Mouse (Mus musculus): ENCODE data around the gene Gm10130. TPM values are rescaled to one million over a fixed set of nuclear protein-coding genes. Genes with fewer than 3 reads are reported as not detected.
A peak's percentile ranks its signal among the peaks of the same experiment; 100 is the strongest.
"Not testable (repeated sequence)": the region's sequence is repeated elsewhere in the genome, so short reads cannot be mapped to it uniquely, and the experiment has no call there.

The Gm10130 gene
- polyA plus RNA-seq (2015; fragmentation: Nextera tagmentation; extraction: Ambion mirVana) = 0.75 and 1.3 TPM in 2 replicates

DNA sequence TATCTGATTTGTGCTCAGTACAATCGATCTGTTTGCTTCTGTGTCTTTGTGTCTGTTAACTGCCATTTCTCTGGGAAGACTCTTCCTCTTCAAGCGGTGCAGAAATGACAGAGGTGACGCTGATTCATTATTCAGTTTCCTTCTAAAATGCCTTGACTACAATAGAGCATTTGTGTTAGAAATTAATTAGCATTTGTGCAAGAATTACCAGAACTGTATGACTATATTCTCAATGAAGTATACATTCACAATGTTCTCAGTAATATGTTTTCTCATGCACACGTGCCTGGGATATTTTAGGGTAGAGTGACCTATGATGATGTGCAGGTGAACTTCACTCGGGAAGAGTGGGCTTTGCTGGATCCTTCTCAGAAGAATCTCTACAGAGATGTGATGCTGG, at the start of gene Gm10130:
Gene Gm10130 (plus strand): TSS at position 301 of the 400 bp plus-strand sequence.
- Histone ChIP-seq H3K9ac (no peak within 1 kb of the TSS), H3K4me1 (no peaks in the 10 kb centered on the region), H3K9me3 (peaks cover 21% of the 10 kb centered on the region), H3K27ac (no peak within 1 kb of the TSS), H3K36me3 (replicated peaks) (peaks cover 41% of the 10 kb centered on the region), H3K27me3 (replicated peaks) (no peaks in the 10 kb centered on the region), H3K4me3 (no peak within 1 kb of the TSS), H3K4me2 (no peak within 1 kb of the TSS)
- no peak for ATAC-seq (replicated peaks)
- 97% methylated on average over 5 of the region's 5 CpGs for WGBS

DNA sequence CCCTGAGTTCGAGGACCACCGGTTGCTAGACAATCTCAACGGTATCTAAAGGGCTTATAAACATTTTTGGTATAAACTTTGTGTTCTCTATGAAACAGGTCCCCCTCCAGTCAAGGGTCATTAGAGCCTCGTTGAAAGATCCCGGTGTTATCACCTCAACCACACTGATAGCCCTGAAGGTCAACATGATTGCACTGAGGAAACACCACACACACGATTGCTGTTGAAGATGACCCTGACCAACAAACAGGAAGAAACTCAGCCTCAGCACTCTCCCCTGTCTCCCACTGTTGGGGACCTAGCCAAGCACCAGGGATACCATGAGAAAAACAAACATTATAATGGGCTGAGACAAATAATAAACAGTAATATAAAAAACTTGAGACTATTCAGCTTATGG, 29.8 kb upstream of the Gm10130 start:
- ATAC-seq (replicated peaks) = no peak
- Histone ChIP-seq H3K4me2 (no peak overlapping the region), H3K4me3 (no peak overlapping the region), H3K36me3 (replicated peaks) (no peaks in the 10 kb centered on the region), H3K9me3 (no peaks in the 10 kb centered on the region), H3K27me3 (replicated peaks) (no peaks in the 10 kb centered on the region), H3K4me1 (no peaks in the 10 kb centered on the region), H3K9ac (no peak overlapping the region), H3K27ac (no peak overlapping the region)
- 87% methylated on average over 6 of the region's 6 CpGs for WGBS

DNA sequence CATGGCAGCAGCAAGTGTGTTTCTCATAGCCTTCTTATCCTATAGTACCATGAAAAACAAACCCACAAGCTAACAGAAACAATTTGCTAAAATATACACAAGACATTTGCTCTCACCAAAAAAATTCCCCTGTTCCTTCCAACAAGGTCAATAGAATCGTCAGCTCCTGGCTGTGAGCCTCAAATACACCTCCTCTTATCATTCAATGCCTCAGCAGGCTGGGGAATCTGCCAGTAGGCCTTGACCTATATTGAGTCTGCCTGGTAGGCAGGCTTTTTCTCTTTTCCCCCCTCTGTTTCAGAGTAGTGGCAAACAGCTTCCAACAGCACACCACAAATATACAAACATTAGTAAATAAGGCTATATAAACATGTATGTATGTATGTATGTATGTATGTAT, 24.4 kb upstream of the Gm10130 start:
- ATAC-seq (replicated peaks) = no peak
- Histone ChIP-seq H3K9me3 (no peaks in the 10 kb centered on the region), H3K4me1 (no peaks in the 10 kb centered on the region), H3K4me2 (no peak overlapping the region), H3K9ac (no peak overlapping the region), H3K27ac (no peak overlapping the region), H3K27me3 (replicated peaks) (no peaks in the 10 kb centered on the region), H3K4me3 (no peak overlapping the region), H3K36me3 (replicated peaks) (no peaks in the 10 kb centered on the region)
- 58% methylated on average over 1 of the region's 1 CpGs for WGBS

DNA sequence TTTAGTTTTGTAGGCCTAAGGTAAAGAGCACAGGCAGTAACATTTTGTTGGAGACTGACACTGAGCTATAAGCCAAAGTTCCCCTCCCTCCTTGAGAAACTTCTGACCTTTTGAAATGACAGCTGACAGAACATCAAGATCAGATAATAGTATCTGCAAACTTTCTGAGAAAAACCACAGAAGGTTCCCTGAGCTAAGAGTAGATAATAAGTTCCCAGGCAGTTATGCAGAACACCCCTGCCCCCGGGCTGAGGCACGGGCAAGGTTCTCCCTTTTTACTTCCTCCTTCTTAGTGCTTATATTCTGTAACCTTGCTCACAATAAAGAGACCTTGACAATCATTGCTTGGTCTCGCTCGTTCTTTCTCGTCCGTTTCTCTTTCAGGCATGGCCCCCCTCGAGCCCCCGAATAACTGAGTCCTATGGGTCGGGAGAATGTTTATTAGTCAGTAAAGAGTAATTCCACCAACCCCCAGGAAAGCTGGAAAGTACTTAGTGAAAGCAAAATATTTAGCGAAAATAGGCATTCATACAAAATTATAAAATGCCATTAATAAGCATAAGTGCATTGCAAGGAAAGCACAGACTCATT, 16.2 kb upstream of the Gm10130 start:
- no peaks in the 10 kb centered on the region for H3K36me3 ChIP-seq (replicated peaks)
- H3K4me2 ChIP-seq = no peak overlapping the region
- H3K27me3 ChIP-seq (replicated peaks) = no peaks in the 10 kb centered on the region
- H3K27ac ChIP-seq = no peak overlapping the region
- H3K4me1 ChIP-seq = peaks cover 3% of the 10 kb centered on the region; the same call in 1 of the 2 replicates
- no peak for ATAC-seq (replicated peaks)
- H3K4me3 ChIP-seq = no peak overlapping the region
- H3K9me3 ChIP-seq = no peaks in the 10 kb centered on the region
- WGBS = 90% methylated on average over 10 of the region's 10 CpGs
- H3K9ac ChIP-seq = no peak overlapping the region

DNA sequence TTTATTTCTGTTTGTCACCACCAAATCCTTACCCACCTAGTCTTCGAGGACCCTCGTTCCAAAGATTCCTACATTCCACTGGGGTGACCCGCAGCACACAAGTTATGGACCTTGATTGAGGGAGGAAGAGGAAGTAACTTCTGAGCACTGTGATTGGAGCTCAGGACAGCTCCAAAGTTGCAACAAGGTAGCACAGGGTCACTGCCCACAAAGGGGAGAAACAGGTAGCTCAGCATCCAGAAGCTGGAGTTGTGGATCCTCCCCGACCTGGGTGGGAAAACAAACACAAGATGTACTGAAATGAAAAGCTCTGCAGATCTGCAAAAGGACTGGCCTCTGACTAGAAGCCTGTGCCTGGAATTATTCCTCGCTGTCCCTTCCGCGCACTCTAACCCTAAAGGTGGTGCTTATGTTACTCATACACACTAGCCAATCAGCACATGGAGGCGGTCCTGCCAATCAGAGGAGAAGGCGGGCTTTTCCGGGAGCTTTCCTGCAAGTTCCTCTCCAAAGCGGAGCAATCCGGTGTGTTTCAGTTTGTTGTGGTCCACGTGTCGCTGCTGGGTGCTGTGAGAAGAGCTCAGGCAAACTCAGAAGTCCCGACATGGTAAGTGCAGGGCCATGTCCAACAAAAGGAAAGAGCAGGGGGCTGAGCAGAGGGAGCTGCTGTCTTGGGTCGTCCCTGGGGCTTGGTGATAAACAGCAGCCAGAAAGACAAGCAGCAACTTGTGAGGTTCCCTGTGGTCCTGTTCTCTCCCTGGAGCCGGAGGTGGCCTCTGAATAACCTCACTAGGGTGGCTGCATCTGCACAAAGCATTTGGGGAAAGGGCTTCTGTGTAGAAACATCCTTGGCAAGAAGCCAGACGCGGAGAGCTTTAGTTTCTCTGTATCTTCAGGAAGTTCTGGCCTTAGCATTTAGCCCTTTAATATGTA, 12.3 kb upstream of the Gm10130 start:
- not testable (repeated sequence) for H3K27ac ChIP-seq; H3K27me3 ChIP-seq (replicated peaks); H3K9me3 ChIP-seq; H3K4me1 ChIP-seq; H3K36me3 ChIP-seq (replicated peaks)
- Histone ChIP-seq H3K4me3 (peak overlapping the region; percentile 52), H3K9ac (peak overlapping the region; percentile 43), H3K4me2 (peak overlapping the region; percentile 52)
- peak; percentile 99 for ATAC-seq (replicated peaks)
- 20% methylated on average over 19 of the region's 19 CpGs for WGBS

DNA sequence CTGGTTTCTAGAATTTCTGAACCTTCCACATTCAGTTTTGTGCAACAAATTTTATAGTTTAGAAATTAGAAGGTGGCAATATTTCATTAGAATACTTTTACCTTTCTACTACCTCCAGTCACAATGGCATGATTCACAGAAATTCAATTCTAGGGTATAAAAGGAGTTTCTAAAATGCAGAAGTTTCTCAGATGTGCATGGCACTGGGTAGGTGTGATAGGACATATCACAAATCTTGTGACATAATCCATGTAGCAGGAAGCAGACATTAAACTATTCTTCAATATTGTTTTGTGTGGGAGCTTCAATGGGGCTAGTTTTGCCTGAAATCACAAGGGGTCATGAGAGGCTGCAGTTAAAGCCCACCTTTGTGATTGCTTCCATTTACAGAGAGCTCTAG, 7.4 kb upstream of the Gm10130 start:
- H3K9ac ChIP-seq = no peak overlapping the region
- no peaks in the 10 kb centered on the region for H3K27me3 ChIP-seq (replicated peaks)
- H3K27ac ChIP-seq = no peak overlapping the region
- no peak overlapping the region for H3K4me2 ChIP-seq
- no peak overlapping the region for H3K4me3 ChIP-seq
- ATAC-seq (replicated peaks) = no peak
- peaks cover 26% of the 10 kb centered on the region for H3K9me3 ChIP-seq
- H3K36me3 ChIP-seq (replicated peaks) = peaks cover 15% of the 10 kb centered on the region
- no peaks in the 10 kb centered on the region for H3K4me1 ChIP-seq

DNA sequence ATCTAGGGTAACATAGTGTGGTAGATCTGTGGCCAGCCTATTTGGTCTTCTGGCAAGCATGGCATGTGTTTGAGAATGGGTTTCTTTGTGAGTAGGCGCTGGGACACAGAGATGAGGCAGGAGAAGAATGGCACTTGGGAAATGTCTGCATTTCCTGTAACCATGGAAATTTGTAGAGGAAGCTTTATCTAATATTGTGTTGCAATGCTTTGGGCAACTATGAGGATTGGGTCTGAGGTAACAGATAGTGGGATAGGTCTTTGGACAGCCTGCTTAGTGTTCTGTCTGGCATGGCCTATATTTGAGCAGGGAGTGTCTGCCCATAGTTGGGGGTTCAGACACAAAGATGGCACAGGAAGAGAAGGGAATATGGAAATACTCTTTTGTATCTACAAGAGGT, 4.5 kb upstream of the Gm10130 start:
- Histone ChIP-seq H3K27ac (no peak overlapping the region), H3K9me3 (peaks cover 33% of the 10 kb centered on the region), H3K4me2 (no peak overlapping the region), H3K4me3 (no peak overlapping the region), H3K9ac (no peak overlapping the region), H3K4me1 (no peaks in the 10 kb centered on the region), H3K36me3 (replicated peaks) (peaks cover 24% of the 10 kb centered on the region), H3K27me3 (replicated peaks) (no peaks in the 10 kb centered on the region)
- WGBS = 100% methylated on average over 1 of the region's 1 CpGs
- no peak for ATAC-seq (replicated peaks)

DNA sequence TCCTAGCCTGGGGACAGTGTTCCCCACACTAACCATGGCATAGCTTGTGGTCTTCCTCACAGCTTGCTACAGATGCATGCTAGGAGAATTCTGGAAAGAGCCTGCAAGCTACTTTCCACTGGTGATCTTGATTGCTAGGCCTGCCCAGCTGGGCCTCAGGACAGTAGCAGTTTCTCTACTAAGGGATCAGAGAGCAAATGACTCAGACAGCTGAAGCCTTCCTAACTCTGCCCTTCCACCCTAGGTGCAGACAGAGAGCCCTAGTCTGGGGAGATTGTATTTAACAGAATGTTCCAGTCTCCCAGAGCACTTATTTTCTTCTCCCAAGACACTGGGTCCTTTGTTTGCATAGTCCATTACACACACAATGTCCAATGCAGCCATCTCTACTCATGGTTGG, 33.6 kb downstream of the Gm10130 start:
- H3K9ac ChIP-seq, H3K4me1 ChIP-seq: not testable (repeated sequence)

DNA sequence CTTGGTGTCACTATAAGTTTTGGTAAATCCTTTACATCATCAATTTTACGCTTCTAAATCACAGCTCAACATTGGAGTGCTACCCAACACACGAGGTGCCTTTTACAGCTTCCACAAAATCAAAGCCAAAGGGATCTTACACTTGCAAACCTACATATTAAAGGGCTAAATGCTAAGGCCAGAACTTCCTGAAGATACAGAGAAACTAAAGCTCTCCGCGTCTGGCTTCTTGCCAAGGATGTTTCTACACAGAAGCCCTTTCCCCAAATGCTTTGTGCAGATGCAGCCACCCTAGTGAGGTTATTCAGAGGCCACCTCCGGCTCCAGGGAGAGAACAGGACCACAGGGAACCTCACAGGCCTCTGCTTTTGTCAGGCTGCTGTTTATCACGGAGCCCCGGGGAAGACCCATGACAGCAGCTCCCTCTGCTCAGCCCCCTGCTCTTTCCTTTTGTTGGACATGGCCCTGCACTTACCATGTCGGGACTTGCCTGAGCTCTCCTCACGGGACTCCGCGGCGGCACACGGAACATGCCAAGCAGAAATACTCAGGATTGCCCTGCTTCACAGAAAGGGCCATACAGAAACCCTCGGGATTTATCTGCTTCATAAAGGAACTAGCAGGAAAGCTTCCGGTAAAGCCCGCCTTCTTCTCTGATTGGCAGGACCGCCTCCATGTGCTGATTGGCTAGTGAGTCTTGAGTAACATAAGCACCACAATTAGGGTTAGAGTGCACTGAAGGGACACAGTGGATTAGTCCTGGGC, 38.8 kb downstream of the Gm10130 start, which contains the start of gene 3300002I08Rik:
Gene 3300002I08Rik (minus strand): TSS at position 653 of the 765 bp plus-strand sequence.
- not testable (repeated sequence) for H3K4me1 ChIP-seq; H3K36me3 ChIP-seq (replicated peaks); H3K9me3 ChIP-seq; H3K27me3 ChIP-seq (replicated peaks)
- peak within 1 kb of the TSS; percentile 94 for H3K27ac ChIP-seq
- peak within 1 kb of the TSS; percentile 85 for H3K9ac ChIP-seq
- peak; percentile 100 for ATAC-seq (replicated peaks)
- H3K4me3 ChIP-seq = peak within 1 kb of the TSS; percentile 71
- 7% methylated on average over 17 of the region's 17 CpGs for WGBS
- H3K4me2 ChIP-seq = peak within 1 kb of the TSS; percentile 51

More for the DNA sequence above, 33.6 kb downstream of the Gm10130 start:
- not testable (repeated sequence) for H3K4me3 ChIP-seq; H3K9me3 ChIP-seq; H3K36me3 ChIP-seq (replicated peaks); ATAC-seq (replicated peaks); H3K27ac ChIP-seq; H3K4me2 ChIP-seq; H3K27me3 ChIP-seq (replicated peaks)

DNA sequence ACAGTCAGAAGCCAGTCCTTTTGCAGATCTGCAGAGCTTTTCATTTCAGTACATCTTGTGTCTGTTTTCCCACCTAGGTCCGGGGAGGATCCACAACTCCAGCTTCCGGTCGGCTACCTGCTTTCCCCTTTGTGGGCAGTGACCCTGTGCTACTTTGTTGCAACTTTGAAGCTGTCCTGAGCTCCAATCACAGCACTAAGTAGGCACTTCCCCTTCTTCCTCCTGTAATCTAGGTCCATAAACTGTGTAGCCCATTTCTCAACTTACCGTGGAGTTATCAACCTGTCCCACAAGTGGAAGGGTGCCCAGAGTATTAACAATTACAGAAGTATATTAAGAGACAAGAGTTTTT, 39.4 kb downstream of the Gm10130 start:
- Histone ChIP-seq H3K36me3 (replicated peaks) (no peaks in the 10 kb centered on the region), H3K4me2 (peak overlapping the region; percentile 51), H3K27ac (peak overlapping the region; percentile 94), H3K27me3 (replicated peaks) (no peaks in the 10 kb centered on the region), H3K9ac (peak overlapping the region; percentile 85), H3K4me3 (peak overlapping the region; percentile 71), H3K9me3 (no peaks in the 10 kb centered on the region), H3K4me1 (peaks cover 4% of the 10 kb centered on the region; the same call in 1 of the 2 replicates)
- ATAC-seq (replicated peaks) = no peak; the same call in 1 of the 2 replicates
- WGBS = 13% methylated on average over 4 of the region's 4 CpGs

DNA sequence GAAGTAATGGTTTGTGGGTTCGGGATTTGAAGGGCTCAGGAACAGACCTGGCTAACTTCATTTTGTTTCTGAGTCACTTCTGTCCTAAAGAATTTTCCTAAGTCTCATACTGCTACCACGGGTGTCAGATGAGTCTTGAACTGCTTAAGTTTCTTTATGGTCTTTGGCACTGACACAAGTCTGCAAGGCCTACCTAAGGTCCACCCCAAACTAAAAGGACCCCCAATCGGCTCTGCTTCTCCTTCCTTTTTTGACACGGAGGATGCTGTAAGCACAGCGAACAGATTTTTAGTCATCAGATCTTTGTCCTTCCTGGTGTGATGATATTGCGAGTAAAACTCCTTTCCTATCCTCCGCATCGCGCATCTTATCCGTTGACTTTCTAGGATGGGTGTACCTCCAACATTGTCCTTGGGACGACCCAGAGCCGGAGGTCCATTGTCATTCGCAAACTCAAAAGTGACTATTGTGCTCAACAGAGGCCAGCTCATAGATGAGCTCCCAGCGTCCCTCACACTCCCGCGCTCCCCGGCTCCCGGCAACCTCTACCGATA, 62.1 kb downstream of the Gm10130 start:
- H3K27me3 ChIP-seq (replicated peaks); H3K27ac ChIP-seq; ATAC-seq (replicated peaks); H3K4me2 ChIP-seq; H3K9ac ChIP-seq; H3K36me3 ChIP-seq (replicated peaks); H3K4me1 ChIP-seq; H3K4me3 ChIP-seq; H3K9me3 ChIP-seq: not testable (repeated sequence)
- 96% methylated on average over 19 of the region's 19 CpGs for WGBS

DNA sequence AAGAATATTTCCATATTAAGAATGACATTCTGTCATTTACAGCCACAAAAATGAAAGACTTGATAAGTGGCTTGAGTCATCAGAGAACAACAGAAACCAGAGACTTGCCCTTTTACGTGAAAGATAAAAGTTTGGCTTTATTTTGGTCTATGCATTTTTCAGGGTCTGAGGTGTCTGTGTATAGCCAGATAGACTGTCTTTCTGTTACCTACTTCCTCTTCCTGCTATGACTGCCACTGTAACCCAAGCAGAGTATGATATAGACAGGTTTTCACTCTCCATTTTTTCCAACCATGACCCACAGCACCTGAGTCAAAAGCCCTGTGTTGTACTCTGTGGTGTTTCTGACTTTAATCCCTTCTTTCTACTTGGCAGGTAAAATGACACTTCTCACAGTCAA, 66.7 kb downstream of the Gm10130 start:
- H3K27me3 ChIP-seq (replicated peaks) = no peaks in the 10 kb centered on the region
- no peak overlapping the region for H3K27ac ChIP-seq
- H3K9ac ChIP-seq = no peak overlapping the region
- 88% methylated on average over 1 of the region's 1 CpGs for WGBS
- H3K4me3 ChIP-seq = no peak overlapping the region
- no peak for ATAC-seq (replicated peaks)
- no peaks in the 10 kb centered on the region for H3K4me1 ChIP-seq
- no peaks in the 10 kb centered on the region for H3K36me3 ChIP-seq (replicated peaks)
- H3K4me2 ChIP-seq = no peak overlapping the region
- H3K9me3 ChIP-seq = no peaks in the 10 kb centered on the region
